Mouse (Mus musculus) heart, adult 2 months (tissue): Measurements from ENCODE around the gene Rasl10b.

Experiments
- CTCF ChIP-seq: fragments of 200-600 bp; IDR thresholded peaks from 2 replicates; pipeline ENCODE4 v1.8.1; 2022; ENCODE audit warnings: antibody characterized with exemption, mild to moderate bottlenecking, moderate library complexity
- POLR2A ChIP-seq: fragments of 200-500 bp; IDR thresholded peaks from 2 replicates; pipeline ENCODE4 v1.6.1; 2011; ENCODE audit warnings: mild to moderate bottlenecking, low read depth, low read length, control low read depth; ENCODE audit not compliant: insufficient read depth

GRCm38 (mm10) chr11:83383532-83383887, 25.4 kb upstream of the Rasl10b start:
- no peak for TF ChIP-seq CTCF
- TF ChIP-seq POLR2A, result no peak
